Mouse (Mus musculus) heart, postnatal 25 days (tissue): ENCODE measurements around the gene Gm10073. TPM values are rescaled to one million over a fixed set of nuclear protein-coding genes. Genes with fewer than 3 reads are reported as not detected.
"Not testable (repeated sequence)": the region's sequence is repeated elsewhere in the genome, so short reads cannot be mapped to it uniquely, and the experiment has no call there.

ENCODE experiments used
- DNase-seq: peaks from one replicate; pipeline ENCODE4 v3.0.0; 2022; ENCODE audit warnings: low spot score
- intact Hi-C: fragments of 180-260 bp; cut with DNase I; formaldehyde crosslinking; loops from one replicate; pipeline ENCODE4 v1.15.1; 2025
- total RNA-seq, 2 experiments: library from RNA; stranded (reverse); gene quantifications; 2 replicates each; pipeline ENCODE4 v1.2.3; 2021

Gm10073 gene
- total RNA-seq, 2 experiments from 2014 or later, result 108 to 113 TPM

- intact Hi-C loops, result no loop called here
- DNase-seq, result no peak
These were observed 30.0 kb upstream of the Gm10073 start, which contains the start of gene Cdh1 for GRCm38 (mm10) chr8:106603131-106603819. Gene Cdh1, plus strand, starts transcription at chr8:106603351.

- intact Hi-C loops, result no loop called here
- no peak for DNase-seq
These were observed 26.2 kb upstream of the Gm10073 start for GRCm38 (mm10) chr8:106599265-106599979.

- DNase-seq, result no peak
- intact Hi-C loops, result no loop called here
These were observed 23.8 kb upstream of the Gm10073 start for GRCm38 (mm10) chr8:106597067-106597466.

- DNase-seq, intact Hi-C loops: not testable (repeated sequence)
These were observed 22.4 kb upstream of the Gm10073 start for GRCm38 (mm10) chr8:106595623-106596022.

GRCm38 (mm10) chr8:106592458-106592857 lies 19.2 kb upstream of the Gm10073 start:
- intact Hi-C loops, result no loop called here
- DNase-seq, result no peak

GRCm38 (mm10) chr8:106588443-106589431 lies 15.5 kb upstream of the Gm10073 start:
- intact Hi-C loops, result no loop called here
- DNase-seq, result no peak

GRCm38 (mm10) chr8:106586896-106587295 lies 13.6 kb upstream of the Gm10073 start:
- intact Hi-C loops, result no loop called here
- DNase-seq, result no peak

GRCm38 (mm10) chr8:106585671-106586037 lies 12.4 kb upstream of the Gm10073 start:
- DNase-seq, result no peak
- intact Hi-C loops, result no loop called here

GRCm38 (mm10) chr8:106584942-106585670 lies 11.8 kb upstream of the Gm10073 start:
- no peak for DNase-seq
- intact Hi-C loops, result no loop called here

- intact Hi-C loops, result no loop called here
- DNase-seq, result no peak
These were observed 8.3 kb upstream of the Gm10073 start for GRCm38 (mm10) chr8:106581344-106582088.

- intact Hi-C loops, result no loop called here
These were observed 6.2 kb upstream of the Gm10073 start for GRCm38 (mm10) chr8:106579510-106579909.

GRCm38 (mm10) chr8:106576849-106577555 lies 3.7 kb upstream of the Gm10073 start:
- intact Hi-C loops, result no loop called here
- no peak for DNase-seq

More at GRCm38 (mm10) chr8:106579510-106579909, 6.2 kb upstream of the Gm10073 start:
- DNase-seq, result no peak

- no peak for DNase-seq
- intact Hi-C loops, result no loop called here
These were observed 1.0 kb upstream of the Gm10073 start for GRCm38 (mm10) chr8:106574283-106574682.

- DNase-seq, intact Hi-C loops: not testable (repeated sequence)
These were observed 1.1 kb downstream of the Gm10073 start for GRCm38 (mm10) chr8:106572175-106572574.

- intact Hi-C loops, result no loop called here
- DNase-seq, result no peak
These were observed 1.6 kb downstream of the Gm10073 start for GRCm38 (mm10) chr8:106571551-106572172.

GRCm38 (mm10) chr8:106570386-106570785 lies 2.9 kb downstream of the Gm10073 start:
- no peak for DNase-seq
- intact Hi-C loops, result no loop called here

- intact Hi-C loops, result no loop called here
- no peak for DNase-seq
These were observed 4.3 kb downstream of the Gm10073 start for GRCm38 (mm10) chr8:106569006-106569405.

- no peak for DNase-seq
- intact Hi-C loops, result no loop called here
These were observed 9.5 kb downstream of the Gm10073 start for GRCm38 (mm10) chr8:106563691-106564182.
